Mouse (Mus musculus) thymus, adult 2 months (tissue): ENCODE data around the gene Psg16. TPM values are rescaled to one million over a fixed set of nuclear protein-coding genes. Genes with fewer than 3 reads are reported as not detected.

Experiments
- DNase-seq: peaks from one replicate; pipeline ENCODE4 v3.0.0; 2021
- H3K27ac ChIP-seq: fragments of 200-500 bp; 2 replicates; pipeline ENCODE4 v1.5.1; 2012; ENCODE audit warnings: low read length, control low read depth; ENCODE audit not compliant: control insufficient read depth, insufficient read depth
- H3K27me3 ChIP-seq: fragments of 200-500 bp; 2 replicates; pipeline ENCODE4 v1.6.1; 2012; ENCODE audit warnings: mild to moderate bottlenecking, low read length, moderate library complexity, mixed read lengths; ENCODE audit not compliant: control insufficient read depth, insufficient read depth
- H3K36me3 ChIP-seq: fragments of 200-500 bp; 2 replicates; pipeline ENCODE4 v1.6.1; 2012; ENCODE audit warnings: mild to moderate bottlenecking, low read length, moderate library complexity; ENCODE audit not compliant: control insufficient read depth, insufficient read depth
- H3K4me1 ChIP-seq: fragments of 200-500 bp; replicated peaks from 2 replicates; pipeline ENCODE4 v1.6.1; 2012; ENCODE audit warnings: low read length; ENCODE audit not compliant: control insufficient read depth, insufficient read depth
- H3K4me3 ChIP-seq: fragments of 200-500 bp; 2 replicates; pipeline ENCODE4 v1.5.1; 2012; ENCODE audit warnings: mild to moderate bottlenecking, low read length, control low read depth, moderate library complexity; ENCODE audit not compliant: control insufficient read depth, insufficient read depth
- CTCF ChIP-seq: fragments of 200-500 bp; IDR thresholded peaks from 2 replicates; pipeline ENCODE4 v1.5.1; 2012; ENCODE audit warnings: mild to moderate bottlenecking, control low read depth, low read length, moderate library complexity, borderline replicate concordance; ENCODE audit not compliant: control insufficient read depth, poor library complexity, insufficient read depth; ENCODE audit errors: extremely low read depth
- POLR2A ChIP-seq: fragments of 200-500 bp; IDR thresholded peaks from 2 replicates; pipeline ENCODE4 v1.6.1; 2012; ENCODE audit warnings: mild to moderate bottlenecking, low read length, control low read depth, moderate library complexity; ENCODE audit not compliant: control insufficient read depth, poor library complexity, insufficient read depth; ENCODE audit errors: extremely low read depth
- WGBS: fragments of 180-500 bp; shearing (Covaris S2); methylation state at CpG from one replicate; pipeline ENCODE4 v1.1.7; 2018; 5-methylcytosine and 5-hydroxymethylcytosine counted together
- polyA plus RNA-seq: library from polyadenylated mRNA; depleted of rRNA; stranded (reverse); fragments of >200 nt; gene quantifications from 2 replicates; pipeline ENCODE4 v1.2.3, GENCODE M21; 2012; rRNA removed

Psg16 gene
- polyA plus RNA-seq, 1 experiment, result not detected

DNA sequence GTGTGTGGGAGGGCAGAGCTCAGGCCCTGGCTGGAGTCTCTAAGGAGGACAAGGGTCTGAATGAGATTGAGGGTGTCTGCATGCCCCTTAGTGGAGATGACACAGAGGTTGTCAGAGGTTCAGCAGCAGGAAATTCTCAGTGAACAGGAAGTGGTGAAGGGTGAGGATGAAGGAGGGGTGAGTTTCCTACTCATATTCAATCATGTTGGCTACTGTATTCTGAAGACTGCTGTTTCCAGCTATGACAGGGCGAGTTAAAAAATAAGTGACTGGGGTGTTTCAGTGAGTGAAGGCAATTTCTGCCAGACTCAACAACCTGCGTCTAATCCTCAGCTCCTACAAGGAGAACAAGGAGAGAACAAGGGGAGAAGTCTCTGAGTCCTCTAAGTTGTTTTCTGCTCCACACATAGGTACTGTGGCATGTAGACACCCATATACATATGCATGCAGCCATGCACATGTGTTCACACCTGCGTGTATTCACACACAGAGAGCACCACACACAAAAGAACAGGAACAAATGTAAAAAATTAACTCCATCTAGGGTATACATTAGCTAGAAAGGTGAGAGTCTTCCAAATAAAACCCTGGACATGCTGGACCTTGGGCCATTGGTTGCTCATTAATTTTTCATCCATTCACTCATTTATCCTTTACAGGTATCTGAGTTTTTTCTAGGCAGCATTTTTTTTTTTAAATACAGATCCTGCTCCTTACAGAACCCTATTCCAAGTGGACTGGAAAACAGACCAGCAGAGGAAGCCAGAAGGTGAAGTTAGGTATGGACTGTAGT is 83.2 kb downstream of the Psg16 start:
- no peak for TF ChIP-seq CTCF
- TF ChIP-seq POLR2A, result no peak
- no peak for DNase-seq
- H3K27ac ChIP-seq, result no peak overlapping the region
- H3K27me3 ChIP-seq, result no peaks in the 10 kb centered on the region
- no peaks in the 10 kb centered on the region for H3K36me3 ChIP-seq
- no peaks in the 10 kb centered on the region for H3K4me1 ChIP-seq
- H3K4me3 ChIP-seq, result no peak overlapping the region
- WGBS, result 53% methylated on average over 3 of the region's 3 CpGs

DNA sequence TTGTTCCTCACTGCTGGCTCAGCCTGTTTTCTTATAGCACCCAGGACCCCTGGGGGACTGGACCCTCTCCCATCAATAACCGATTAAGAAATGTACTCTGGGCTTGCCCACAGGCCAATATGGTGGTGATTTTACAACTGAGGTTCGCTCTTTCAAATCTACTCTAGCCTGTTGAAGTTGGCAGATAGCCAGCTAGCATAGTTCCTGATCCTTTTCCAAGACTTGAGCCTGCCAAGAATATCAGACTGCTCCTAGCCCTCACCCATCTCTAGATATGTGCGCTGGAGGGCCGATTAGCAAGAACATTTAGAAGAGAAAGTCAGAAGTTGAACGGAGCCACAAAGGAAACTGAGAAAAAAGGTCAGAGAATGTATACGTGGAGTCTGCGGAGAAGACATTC is 85.2 kb downstream of the Psg16 start:
- TF ChIP-seq CTCF (no peak), POLR2A (no peak)
- 87% methylated on average over 7 of the region's 7 CpGs for WGBS
- no peak for DNase-seq

DNA sequence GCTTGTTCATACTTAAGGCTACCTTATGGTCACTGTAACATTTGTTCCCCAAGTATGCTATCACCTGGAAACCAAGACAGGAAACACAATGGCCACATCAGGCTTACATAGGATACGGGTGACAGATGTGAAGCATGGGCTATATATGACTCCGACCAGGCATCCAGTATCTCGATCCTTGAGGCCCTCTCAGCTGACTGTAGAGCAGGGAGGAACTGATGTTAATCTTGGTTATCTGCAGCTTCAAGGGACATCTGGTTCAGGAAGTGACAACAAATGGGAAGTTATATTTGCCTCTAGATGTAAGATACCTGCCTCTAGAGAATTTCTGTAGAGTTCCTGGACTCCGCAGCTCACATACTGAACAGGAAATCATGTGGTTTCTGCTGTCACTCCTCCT is 98.0 kb downstream of the Psg16 start:
- DNase-seq, result no peak

More for the DNA sequence above, 85.2 kb downstream of the Psg16 start:
- H3K4me3 ChIP-seq, result no peak overlapping the region
- no peaks in the 10 kb centered on the region for H3K4me1 ChIP-seq
- no peak overlapping the region for H3K27ac ChIP-seq
- no peaks in the 10 kb centered on the region for H3K27me3 ChIP-seq
- no peaks in the 10 kb centered on the region for H3K36me3 ChIP-seq

More for the DNA sequence above, 98.0 kb downstream of the Psg16 start:
- H3K27ac ChIP-seq, result no peak overlapping the region
- TF ChIP-seq CTCF (no peak), POLR2A (no peak)
- no peaks in the 10 kb centered on the region for H3K4me1 ChIP-seq
- no peak overlapping the region for H3K4me3 ChIP-seq
- H3K27me3 ChIP-seq, result no peaks in the 10 kb centered on the region
- H3K36me3 ChIP-seq, result no peaks in the 10 kb centered on the region
- 63% methylated on average over 4 of the region's 4 CpGs for WGBS

Other genes starting within 250 kb of the Psg16 start
- 363 and 406 TPM in 2 replicates for gene Prkd2, start 231.1 kb upstream of the Psg16 start, polyA plus RNA-seq
- 3.8 and 4.4 TPM in 2 replicates for gene Dact3, start 198.7 kb upstream of the Psg16 start, polyA plus RNA-seq
- 0.62 and 1.7 TPM in 2 replicates for gene Gng8, start 182.3 kb upstream of the Psg16 start, polyA plus RNA-seq
- 11.3 and 11.4 TPM in 2 replicates for gene Ptgir, start 167.6 kb upstream of the Psg16 start, polyA plus RNA-seq
- gene Calm3, start 149.9 kb upstream of the Psg16 start, polyA plus RNA-seq, result 398 and 475 TPM in 2 replicates
- gene Pnmal2, start 129.4 kb upstream of the Psg16 start, polyA plus RNA-seq, result 2.2 and 3.0 TPM in 2 replicates
- gene Pnmal1, start 114.4 kb upstream of the Psg16 start, polyA plus RNA-seq, result not detected in 2 replicates
- gene Gm42372, start 91.0 kb upstream of the Psg16 start, polyA plus RNA-seq, result 2.3 TPM in 2 replicates
- 1.5 and 2.0 TPM in 2 replicates for gene Ccdc8, start 81.3 kb upstream of the Psg16 start, polyA plus RNA-seq
- gene Ppp5c, start 46.1 kb upstream of the Psg16 start, polyA plus RNA-seq, result 359 and 363 TPM in 2 replicates
- 2.8 and 8.9 TPM in 2 replicates for gene Hif3a, start 11.6 kb upstream of the Psg16 start, polyA plus RNA-seq
- not detected in 2 replicates for gene Ceacam3, start 76.2 kb downstream of the Psg16 start, polyA plus RNA-seq
- not detected in 2 replicates for gene Psg29, start 129.4 kb downstream of the Psg16 start, polyA plus RNA-seq